In genomic region chr4:129793713-129794329, GRCm38 (mm10) we compare ENCODE assay signal across 8 mouse cellular contexts. TPM values are rescaled to one million over a fixed set of nuclear protein-coding genes. Genes with fewer than 3 reads are reported as not detected.
DNase-seq lines count a peak whose midpoint lies in the region; ATAC-seq lines count a peak whose summit lies in the region.

No protein-coding gene starts in this region.

- H3K36me3 ChIP-seq in intestine, embryonic 15.5 days: no peaks in the 10 kb centered on the region
- no peaks in the 10 kb centered on the region for H3K36me3 ChIP-seq in hindbrain, embryonic 11.5 days (ENCODE audit: control insufficient read depth, insufficient read depth, low read length)

- ATAC-seq in intestine, embryonic 15.5 days: peak; percentile 88
- no peak for ATAC-seq in hindbrain, embryonic 11.5 days (ENCODE audit: low FRiP score)

- no peak overlapping the region for H3K4me3 ChIP-seq in intestine, embryonic 15.5 days (replicated peaks)
- no peak overlapping the region for H3K4me3 ChIP-seq in hindbrain, embryonic 11.5 days (ENCODE audit: low read depth, low read length)

- no peaks in the 10 kb centered on the region for H3K27me3 ChIP-seq in intestine, embryonic 15.5 days (replicated peaks)
- no peaks in the 10 kb centered on the region for H3K27me3 ChIP-seq in hindbrain, embryonic 11.5 days (ENCODE audit: control insufficient read depth, insufficient read depth, low read length)

- 58% methylated on average over 5 of the region's 5 CpGs for WGBS in intestine, embryonic 15.5 days
- WGBS in hindbrain, embryonic 11.5 days: 69% methylated on average over 5 of the region's 5 CpGs

- DNase-seq in adrenal gland, postnatal 10 days: peak; percentile 47
- DNase-seq in adrenal gland, adult 18-20 months (ENCODE audit: low spot score in 2 of 2): no peak
- DNase-seq in MN1 (ENCODE audit: low spot score): peak; percentile 41
- DNase-seq in natural killer cell, adult 2 months (ENCODE audit: low spot score in 2 of 2): peak; percentile 91 to 96
- DNase-seq in left cerebral cortex, adult 18-20 months (ENCODE audit: low spot score in 2 of 2): no peak
- no peak for DNase-seq in hindbrain, embryonic 11.5 days (ENCODE audit: low spot score)
- no peak for DNase-seq in embryo, embryonic 10.5 days (ENCODE audit: low spot score)

- H3K27ac ChIP-seq in intestine, embryonic 15.5 days: peak overlapping the region; percentile 95; the same call in 1 of the 2 replicates
- no peak overlapping the region for H3K27ac ChIP-seq in hindbrain, embryonic 11.5 days (ENCODE audit: low read depth, low read length)

- no peaks in the 10 kb centered on the region for H3K9me3 ChIP-seq in intestine, embryonic 15.5 days
- H3K9me3 ChIP-seq in hindbrain, embryonic 11.5 days (ENCODE audit: control insufficient read depth, low read length): no peaks in the 10 kb centered on the region

- H3K4me2 ChIP-seq in intestine, embryonic 15.5 days (replicated peaks): no peak overlapping the region
- no peak overlapping the region for H3K4me2 ChIP-seq in hindbrain, embryonic 11.5 days (replicated peaks; ENCODE audit: low read depth, low read length)

- no peak overlapping the region for H3K9ac ChIP-seq in intestine, embryonic 15.5 days
- no peak overlapping the region for H3K9ac ChIP-seq in hindbrain, embryonic 11.5 days (ENCODE audit: low read depth, low read length)

- peaks cover 27% of the 10 kb centered on the region for H3K4me1 ChIP-seq in intestine, embryonic 15.5 days (replicated peaks)
- H3K4me1 ChIP-seq in hindbrain, embryonic 11.5 days (replicated peaks; ENCODE audit: control insufficient read depth, insufficient read depth, low read length): no peaks in the 10 kb centered on the region; the same call in 1 of the 2 replicates

RNA-seq across cellular contexts. Expression of gene Ptp4a2, which starts 17.2 kb away (rescaled TPM):
- total RNA-seq in adrenal gland, postnatal 10 days (2021): 100 to 1,000 TPM; 260 to 289 TPM
- total RNA-seq in adrenal gland, adult 18-20 months (2021): 100 to 1,000 TPM; 291 to 386 TPM
- 307 and 411 TPM in 2 replicates for polyA plus RNA-seq in intestine, embryonic 15.5 days (2015; fragmentation: Nextera tagmentation; extraction: Ambion mirVana)
- total RNA-seq in left cerebral cortex, adult 18-20 months (2021): 100 to 1,000 TPM; 137 to 141 TPM
- polyA plus RNA-seq in hindbrain, embryonic 11.5 days (2014; fragmentation: Nextera tagmentation; extraction: Ambion mirVana): 307 and 318 TPM in 2 replicates

RNA-seq across cellular contexts. Expression of gene Khdrbs1, which starts 51.7 kb away (rescaled TPM):
- 10 to 100 TPM; 64.3 to 83.7 TPM for total RNA-seq in adrenal gland, postnatal 10 days (2021)
- total RNA-seq in adrenal gland, adult 18-20 months (2021): 10 to 100 TPM; 53.5 to 72.4 TPM
- 83.6 and 95.9 TPM in 2 replicates for polyA plus RNA-seq in intestine, embryonic 15.5 days (2015; fragmentation: Nextera tagmentation; extraction: Ambion mirVana)
- total RNA-seq in left cerebral cortex, adult 18-20 months (2021): 10 to 100 TPM; 92.3 to 98.4 TPM
- 158 and 183 TPM in 2 replicates for polyA plus RNA-seq in hindbrain, embryonic 11.5 days (2014; fragmentation: Nextera tagmentation; extraction: Ambion mirVana)

Comparison
In these comparisons a context has a peak if more than half of its experiments do, and no peak if none do; other contexts are left out.
1. DNase-seq: peak in adrenal gland, postnatal 10 days (single experiment), MN1 (single experiment) and natural killer cell, adult 2 months (2 of 2); none in adrenal gland, adult 18-20 months (0 of 2), left cerebral cortex, adult 18-20 months (0 of 2), hindbrain, embryonic 11.5 days (single experiment) and embryo, embryonic 10.5 days (single experiment).